Mouse (Mus musculus) cortical plate, adult 2 months (tissue): ENCODE results near the gene Upf2. TPM values are rescaled to one million over a fixed set of nuclear protein-coding genes. Genes with fewer than 3 reads are reported as not detected.

Source experiments
- H3K27ac ChIP-seq: fragments of 200-500 bp; 2 replicates; pipeline ENCODE4 v1.5.1; 2012; ENCODE audit warnings: low read length, control low read depth, inconsistent platforms; ENCODE audit not compliant: insufficient read depth
- H3K4me1 ChIP-seq: fragments of 200-500 bp; 2 replicates; pipeline ENCODE4 v1.6.1; 2011; ENCODE audit warnings: low read length; ENCODE audit not compliant: control insufficient read depth, insufficient read depth
- H3K4me3 ChIP-seq: fragments of 200-500 bp; 2 replicates; pipeline ENCODE4 v1.5.1; 2011; ENCODE audit warnings: mild to moderate bottlenecking, low read length, control low read depth; ENCODE audit not compliant: insufficient read depth
- CTCF ChIP-seq: fragments of 200-500 bp; IDR thresholded peaks from 2 replicates; pipeline ENCODE4 v1.5.1; 2011; ENCODE audit warnings: mild to moderate bottlenecking, control low read depth, low read length; ENCODE audit not compliant: insufficient read depth; ENCODE audit errors: extremely low read depth
- POLR2A ChIP-seq: fragments of 200-500 bp; IDR thresholded peaks from 2 replicates; pipeline ENCODE4 v1.6.1; 2011; ENCODE audit warnings: mild to moderate bottlenecking, low read length, control low read depth; ENCODE audit not compliant: insufficient read depth; ENCODE audit errors: extremely low read depth
- polyA plus RNA-seq: library from polyadenylated mRNA; depleted of rRNA; stranded (reverse); fragments of >200 nt; gene quantifications from 2 replicates; pipeline ENCODE4 v1.2.3, GENCODE M21; 2012; rRNA removed

Gene Upf2
- 19.0 and 20.8 TPM in 2 replicates for polyA plus RNA-seq

GRCm38 (mm10) chr2:5950766-5951595, at the start of gene Upf2:
TSS of gene Upf2 (plus strand) at chr2:5951469.
- TF ChIP-seq CTCF (no peak), POLR2A (peak; percentile 60; the same call in 1 of the 2 replicates)

DNA sequence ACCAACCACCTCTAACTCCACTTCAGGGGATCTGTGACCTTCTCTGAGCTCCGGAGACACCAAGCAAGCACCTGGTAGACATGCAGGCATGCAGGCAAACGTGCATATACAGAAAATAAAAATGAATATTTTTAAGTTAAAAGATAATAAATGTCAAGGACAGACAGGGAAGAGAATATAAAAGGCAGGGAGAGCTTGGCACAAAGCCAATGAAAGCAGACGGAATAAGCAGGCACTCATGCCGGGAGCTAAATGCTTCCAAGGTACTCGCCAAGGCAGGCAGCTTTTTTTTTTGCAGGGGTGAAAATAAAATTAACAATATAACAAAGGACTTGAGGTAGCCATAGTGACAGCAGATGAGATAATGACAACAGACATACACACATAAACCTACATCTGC, 45.2 kb upstream of the Upf2 start:
- Histone ChIP-seq H3K4me3 (no peak overlapping the region), H3K4me1 (no peaks in the 10 kb centered on the region), H3K27ac (no peak overlapping the region)
- TF ChIP-seq CTCF (no peak), POLR2A (no peak)

More at GRCm38 (mm10) chr2:5950766-5951595, at the start of gene Upf2:
- Histone ChIP-seq H3K27ac (peak within 1 kb of the TSS; percentile 95), H3K4me1 (0 out of 2 replicates have a peak, but pooled peaks cover 3% of the 10 kb centered on the region), H3K4me3 (peak within 1 kb of the TSS; percentile 96)

DNA sequence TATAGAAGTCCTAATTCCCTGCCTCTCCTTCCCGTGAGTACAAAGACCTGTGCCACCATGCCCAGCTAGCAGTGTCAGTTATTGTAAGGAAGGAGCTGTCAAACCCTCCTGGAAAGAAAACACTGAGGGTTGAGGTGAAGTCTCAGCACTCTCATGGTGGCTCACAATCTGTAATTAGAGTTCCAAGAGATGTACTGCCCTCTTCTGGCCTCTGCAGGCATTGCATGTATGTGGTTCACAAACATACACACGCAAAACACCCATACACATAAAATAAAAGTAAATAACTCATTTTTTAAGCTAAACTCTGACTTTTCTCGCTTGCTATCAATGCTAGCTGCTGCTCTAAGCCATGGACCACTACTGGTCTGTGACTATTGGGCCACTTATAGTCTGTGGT, 44.6 kb upstream of the Upf2 start:
- Histone ChIP-seq H3K4me1 (no peaks in the 10 kb centered on the region), H3K4me3 (no peak overlapping the region), H3K27ac (no peak overlapping the region)
- TF ChIP-seq CTCF (peak; percentile 40; the same call in 1 of the 2 replicates), POLR2A (no peak)

DNA sequence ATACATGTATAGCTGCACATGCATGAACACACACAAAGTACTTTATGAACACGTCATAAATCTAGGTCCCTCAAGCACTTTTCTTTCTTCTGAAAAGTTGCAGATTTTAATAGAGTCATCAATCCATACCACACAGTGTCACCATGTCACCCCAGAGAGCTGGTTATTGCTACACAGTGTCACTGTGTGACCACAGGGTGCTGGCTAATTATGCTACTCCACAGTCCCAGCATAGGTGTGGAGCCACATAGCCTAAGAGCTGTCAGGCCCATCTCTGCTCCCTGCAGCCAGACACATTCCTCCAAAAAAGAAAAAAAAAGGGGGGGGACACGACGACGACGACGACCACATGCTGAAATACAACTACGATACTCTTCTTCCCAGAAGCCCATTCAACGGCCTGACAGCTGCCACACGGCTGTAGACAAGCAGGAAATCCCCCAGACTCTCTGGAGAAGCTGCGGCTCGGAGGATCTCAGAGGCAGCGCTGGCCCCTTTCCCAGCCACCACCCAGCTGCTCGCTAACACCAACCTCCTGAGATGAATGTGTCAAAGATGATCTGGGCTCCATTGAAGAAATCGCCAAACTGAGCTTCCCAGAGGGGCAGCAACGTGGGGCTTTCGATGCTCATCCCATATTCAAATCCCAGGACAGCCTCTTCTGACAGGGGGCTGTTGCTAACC, 39.8 kb upstream of the Upf2 start:
- no peak overlapping the region for H3K4me3 ChIP-seq
- H3K27ac ChIP-seq, result no peak overlapping the region
- H3K4me1 ChIP-seq, result no peaks in the 10 kb centered on the region
- TF ChIP-seq CTCF, result no peak
- TF ChIP-seq POLR2A, result no peak

DNA sequence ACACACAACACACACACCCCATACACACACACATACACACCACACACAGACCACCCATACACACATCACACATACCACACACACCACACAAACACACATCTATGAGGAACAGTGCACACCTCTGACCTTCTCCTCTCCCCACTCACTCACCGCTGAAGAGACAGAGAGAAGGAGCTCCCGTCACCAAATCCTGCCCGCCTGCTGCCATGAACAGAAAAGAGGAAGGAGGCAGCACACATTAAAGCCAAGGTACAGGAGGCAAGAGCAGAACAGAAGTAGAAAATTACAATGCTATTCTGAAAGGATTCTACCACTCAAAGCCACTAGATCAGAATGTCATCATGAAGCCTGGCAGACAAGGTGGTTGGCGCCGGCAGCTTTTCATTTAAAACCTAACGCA, 28.4 kb upstream of the Upf2 start:
- H3K4me1 ChIP-seq, result no peaks in the 10 kb centered on the region
- no peak overlapping the region for H3K4me3 ChIP-seq
- TF ChIP-seq CTCF (no peak), POLR2A (no peak)
- no peak overlapping the region for H3K27ac ChIP-seq

GRCm38 (mm10) chr2:5923786-5924185, 27.5 kb upstream of the Upf2 start:
- Histone ChIP-seq H3K4me3 (no peak overlapping the region), H3K27ac (no peak overlapping the region), H3K4me1 (no peaks in the 10 kb centered on the region)
- no peak for TF ChIP-seq POLR2A
- TF ChIP-seq CTCF, result no peak

DNA sequence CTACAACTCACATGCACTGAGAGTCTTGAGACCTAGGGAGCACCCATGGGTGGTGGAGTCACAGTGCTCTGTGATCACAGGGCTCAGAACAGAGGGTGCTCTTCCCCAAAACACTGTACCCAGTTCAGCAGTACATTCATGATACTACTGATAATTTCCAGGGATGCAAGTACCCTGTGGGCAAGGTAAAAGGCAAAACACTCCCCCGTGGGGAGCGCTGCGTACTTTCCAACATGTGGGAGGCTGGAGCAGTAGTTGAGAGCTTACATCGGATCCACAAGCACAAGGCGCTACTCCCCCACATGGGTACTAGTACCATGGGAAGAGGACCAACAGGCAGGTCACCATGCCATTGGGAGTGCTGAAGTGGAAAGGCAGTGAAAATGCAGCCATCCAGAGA, 23.8 kb upstream of the Upf2 start:
- Histone ChIP-seq H3K4me3 (no peak overlapping the region), H3K27ac (no peak overlapping the region), H3K4me1 (no peaks in the 10 kb centered on the region)
- TF ChIP-seq CTCF (no peak), POLR2A (no peak)

DNA sequence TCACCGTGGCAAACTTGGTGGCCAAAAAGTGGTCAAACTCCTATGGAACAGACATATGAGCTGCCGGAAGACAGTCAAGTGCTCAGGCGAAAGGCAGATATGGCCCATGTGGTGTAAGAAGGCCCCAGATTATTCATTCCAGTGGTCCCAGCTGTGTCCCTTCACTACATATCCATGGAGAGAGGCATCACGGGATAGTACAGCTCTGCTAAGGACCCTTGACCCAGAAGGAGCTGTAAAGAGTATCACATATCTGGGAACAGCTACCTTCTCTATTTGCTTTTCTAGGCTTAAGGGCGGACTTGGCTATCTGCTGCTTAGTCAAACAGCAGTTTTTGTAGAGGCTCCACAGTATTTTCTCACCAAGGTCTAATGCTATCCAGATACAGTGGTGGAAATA, 21.5 kb upstream of the Upf2 start:
- Histone ChIP-seq H3K27ac (no peak overlapping the region), H3K4me1 (no peaks in the 10 kb centered on the region), H3K4me3 (no peak overlapping the region)
- TF ChIP-seq CTCF, result no peak
- no peak for TF ChIP-seq POLR2A

DNA sequence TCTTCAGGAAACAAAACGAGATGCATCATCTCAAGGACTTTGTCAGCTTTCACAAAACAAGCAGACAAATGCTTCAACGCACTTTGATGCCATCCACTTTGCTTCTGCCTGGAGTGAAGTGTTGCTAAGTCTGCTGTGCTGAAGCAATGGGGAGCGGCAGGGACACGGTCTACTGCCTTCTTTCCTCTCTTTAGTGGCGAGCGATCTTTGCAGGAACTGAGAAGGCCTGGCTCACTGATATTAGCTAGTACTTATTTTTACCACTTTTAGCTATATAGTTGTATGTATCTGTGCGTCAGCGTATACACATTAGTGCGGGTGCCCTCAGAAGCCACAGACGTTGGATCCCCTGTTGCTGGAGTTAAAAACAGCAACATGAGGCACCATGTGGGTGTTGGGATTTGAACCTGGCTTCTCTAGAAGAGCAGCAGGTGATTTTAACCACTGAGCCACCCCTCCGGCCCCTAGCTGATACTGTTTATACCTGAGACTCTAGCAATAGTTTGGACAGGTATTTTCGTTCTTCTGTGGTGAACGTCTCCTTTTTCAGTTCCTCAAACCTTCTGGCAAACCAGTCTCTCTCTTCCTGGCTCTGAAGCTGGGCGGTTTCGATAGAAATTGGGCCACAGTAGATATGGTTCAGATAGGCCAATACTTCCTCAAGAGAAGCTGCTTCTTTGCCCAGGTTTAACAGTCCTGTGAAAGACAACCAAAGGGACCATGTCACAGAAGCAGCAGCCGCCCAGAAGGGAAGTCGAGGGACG, 20.8 kb upstream of the Upf2 start:
- TF ChIP-seq CTCF, result no peak
- TF ChIP-seq POLR2A, result no peak
- H3K27ac ChIP-seq, result no peak overlapping the region
- H3K4me3 ChIP-seq, result no peak overlapping the region
- no peaks in the 10 kb centered on the region for H3K4me1 ChIP-seq
